Mouse (Mus musculus): ENCODE results near the gene Car4.

GRCm38 (mm10) chr11:84959701-84960181 lies 2.2 kb downstream of the Car4 start:
- no peak for TF ChIP-seq CTCF (IDR thresholded peaks at IDR 0.05; ENCODE audit: low read depth)
- TF ChIP-seq EP300 (IDR thresholded peaks at IDR 0.05; ENCODE audit: low read depth) = no peak

All from liver, embryonic 14.5 days (tissue).